Mouse (Mus musculus): Measurements from ENCODE around the gene Sergef.

Gene Sergef

GRCm38 (mm10) chr7:46618416-46619110 lies 21.0 kb downstream of the Sergef start:
- intact Hi-C loops (cut with DNase I) = no loop called here

DNA sequence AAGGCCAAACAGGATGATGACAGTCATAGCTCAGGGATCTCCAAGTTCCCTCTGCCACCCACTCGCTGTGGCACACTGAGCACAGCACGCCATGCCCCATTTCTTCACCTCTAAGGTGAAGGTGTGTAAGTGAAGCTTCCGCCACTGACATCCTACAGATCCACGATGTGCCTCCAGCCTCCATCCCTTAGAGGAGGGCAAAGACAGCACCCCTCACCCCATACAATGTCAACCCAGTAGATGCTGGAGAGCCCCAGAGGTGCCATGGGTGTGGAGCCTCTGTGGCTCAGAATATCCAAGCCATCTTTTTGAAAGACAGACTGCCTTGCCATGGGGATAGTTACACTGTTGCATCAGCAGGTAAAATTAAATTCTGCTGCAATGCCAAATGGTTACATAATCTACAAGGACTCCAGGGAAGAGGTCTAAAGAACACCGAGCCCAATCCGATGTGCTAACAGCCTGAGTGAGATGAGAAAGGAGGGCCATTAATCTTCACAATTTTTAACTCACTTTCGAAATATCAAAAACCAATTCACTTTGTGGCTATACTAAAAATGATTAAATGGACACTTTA lies 23.1 kb downstream of the Sergef start:
- intact Hi-C loops (cut with DNase I) = no loop called here

DNA sequence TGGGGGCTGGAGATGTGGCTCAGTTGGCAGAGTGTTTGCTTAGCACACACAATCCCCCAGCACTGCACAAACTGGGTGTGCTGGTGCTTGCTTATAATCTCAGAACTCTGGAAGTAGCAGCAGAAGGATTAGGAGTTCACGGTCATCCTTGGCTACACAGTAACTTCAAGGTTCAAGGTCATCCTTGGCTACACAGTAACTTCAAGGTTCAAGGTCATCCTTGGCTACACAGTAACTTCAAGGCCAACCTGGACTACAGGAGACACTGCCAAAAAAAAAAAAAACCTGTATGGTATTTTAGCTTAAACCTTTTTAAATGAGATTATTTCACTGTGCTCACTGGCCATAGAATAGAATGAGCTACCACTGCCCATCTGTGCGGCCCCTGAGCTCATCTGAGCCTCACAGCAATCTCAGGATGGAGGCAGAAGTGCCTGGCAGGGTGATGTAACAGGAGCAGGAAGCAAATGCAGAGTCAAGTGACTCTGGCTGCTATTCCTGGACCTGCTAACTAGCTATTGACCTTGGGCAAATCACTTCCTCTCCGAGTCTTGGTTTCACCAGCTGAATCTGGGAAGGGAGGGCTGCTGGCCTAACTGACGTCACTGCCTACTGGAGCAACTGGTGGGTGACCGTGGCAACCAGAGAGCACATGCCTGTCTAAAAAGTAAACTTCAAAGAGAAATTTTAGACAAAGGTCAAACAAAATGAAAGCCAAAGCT lies 24.2 kb downstream of the Sergef start:
- intact Hi-C loops (cut with DNase I) = no loop called here

- intact Hi-C loops (cut with DNase I) = no loop called here
These were observed 25.3 kb downstream of the Sergef start for GRCm38 (mm10) chr7:46614263-46614662.

- intact Hi-C loops (cut with DNase I) = no loop called here
These were observed 26.5 kb downstream of the Sergef start for GRCm38 (mm10) chr7:46613091-46613490.

DNA sequence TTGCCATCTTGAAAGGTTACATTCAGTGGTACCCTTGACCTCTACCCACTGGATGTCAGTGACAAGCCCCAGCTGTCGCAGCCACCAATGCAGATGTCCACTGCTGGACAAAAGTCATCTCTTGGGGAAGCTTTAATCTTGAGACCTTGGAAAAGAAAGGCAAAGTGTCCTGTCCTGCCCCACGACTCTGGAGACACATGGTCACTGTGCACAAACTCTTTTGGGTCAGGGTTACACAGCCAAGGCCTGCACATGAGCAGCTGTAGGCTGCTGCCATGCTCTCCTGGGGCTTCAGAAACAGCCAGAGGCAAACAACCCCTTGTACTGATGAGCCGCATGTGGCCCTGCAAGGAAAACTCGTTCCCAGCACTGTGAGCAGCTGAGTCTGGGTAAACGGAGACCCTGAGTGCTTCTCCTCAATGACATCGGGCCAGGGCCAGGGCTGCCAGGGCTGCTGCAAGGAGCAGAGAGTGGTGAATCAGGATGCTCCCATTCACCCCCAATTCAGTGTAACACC lies 27.1 kb downstream of the Sergef start:
- intact Hi-C loops (cut with DNase I) = no loop called here

- intact Hi-C loops (cut with DNase I) = no loop called here
These were observed 27.6 kb downstream of the Sergef start for GRCm38 (mm10) chr7:46611970-46612369.

DNA sequence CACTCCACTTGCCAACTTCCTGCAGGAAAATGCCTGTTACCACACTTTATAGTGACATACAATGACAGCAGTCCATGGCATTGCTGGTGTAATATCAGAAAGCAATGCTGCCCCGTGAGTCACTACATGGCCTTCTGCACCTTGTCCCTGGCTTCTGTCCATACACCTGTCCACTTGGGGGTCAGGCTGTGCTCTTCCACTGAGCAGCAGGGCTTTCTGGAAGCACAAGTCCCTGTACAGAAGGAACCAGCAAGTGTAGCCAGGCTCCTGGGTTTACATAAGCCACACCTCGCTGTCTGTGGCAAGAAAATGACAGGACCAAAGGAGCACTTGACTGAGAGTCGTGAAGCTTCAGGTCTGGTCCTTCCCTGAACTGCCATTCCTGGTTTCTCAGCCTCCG lies 30.3 kb downstream of the Sergef start:
- intact Hi-C loops (cut with DNase I) = loop anchor here (5.0 kb wide), 1 partner anchor 327 kb away; no protein-coding TSS in a partner anchor

- intact Hi-C loops (cut with DNase I) = loop anchor here (2.0 to 5.0 kb wide), 2 partner anchors 215 to 325 kb away; no protein-coding TSS in a partner anchor
These were observed 32.1 kb downstream of the Sergef start for GRCm38 (mm10) chr7:46607428-46608055.

- intact Hi-C loops (cut with DNase I) = loop anchor here (2.0 to 5.0 kb wide), 2 partner anchors 214 to 325 kb away; no protein-coding TSS in a partner anchor
These were observed 32.6 kb downstream of the Sergef start for GRCm38 (mm10) chr7:46607031-46607426.

DNA sequence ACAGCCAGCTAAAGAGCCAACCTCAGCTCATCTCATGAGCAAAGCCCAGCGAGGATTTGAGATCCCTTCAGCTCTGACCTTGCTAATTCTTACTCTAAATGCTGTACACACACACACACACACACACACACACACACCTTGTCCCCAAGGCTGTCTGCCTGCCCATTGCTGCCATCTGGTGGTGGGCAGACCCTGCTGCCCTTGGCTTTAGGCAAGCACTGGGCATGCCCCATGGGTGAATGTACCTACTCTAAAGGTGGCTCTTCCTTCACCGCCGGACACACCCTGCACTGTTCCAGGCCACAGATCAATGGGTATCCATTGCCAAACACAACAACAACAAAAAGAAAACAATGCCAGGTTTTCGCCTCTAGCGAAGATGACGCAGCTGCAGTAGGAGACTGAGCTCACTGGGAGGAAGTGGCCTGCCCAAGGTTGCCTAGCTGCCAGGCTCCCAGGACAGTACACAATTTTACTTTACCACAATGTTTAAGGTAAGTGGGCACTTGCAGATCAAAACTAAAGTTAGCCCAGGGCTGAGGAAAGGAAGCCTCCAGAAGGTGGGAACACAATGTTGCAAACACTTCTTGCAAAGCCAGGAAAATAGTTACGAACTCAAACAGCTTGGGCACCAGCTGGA lies 33.1 kb downstream of the Sergef start:
- intact Hi-C loops (cut with DNase I) = loop anchor here (2.0 to 5.0 kb wide), 2 partner anchors 214 to 324 kb away; no protein-coding TSS in a partner anchor

DNA sequence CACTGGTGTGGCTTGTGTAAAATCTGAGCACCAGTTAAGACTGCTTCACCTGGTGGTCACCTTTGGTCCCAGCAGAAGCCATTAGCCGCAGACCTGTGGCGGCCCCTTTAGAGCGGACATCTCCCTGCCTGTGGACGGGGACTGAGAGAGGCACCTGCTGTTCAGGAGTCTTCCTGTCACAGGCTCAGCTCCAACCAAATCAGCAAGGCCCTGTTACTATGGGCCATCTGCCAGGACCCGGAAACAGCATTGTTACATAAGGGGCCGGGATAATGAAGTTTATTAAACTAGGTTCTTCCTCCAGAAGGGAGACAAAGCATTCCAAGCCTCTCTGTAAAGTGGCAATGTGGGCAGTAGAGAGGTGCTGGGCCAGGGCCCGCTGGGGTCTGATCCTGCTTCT lies 36.6 kb downstream of the Sergef start:
- intact Hi-C loops (cut with DNase I) = no loop called here

DNA sequence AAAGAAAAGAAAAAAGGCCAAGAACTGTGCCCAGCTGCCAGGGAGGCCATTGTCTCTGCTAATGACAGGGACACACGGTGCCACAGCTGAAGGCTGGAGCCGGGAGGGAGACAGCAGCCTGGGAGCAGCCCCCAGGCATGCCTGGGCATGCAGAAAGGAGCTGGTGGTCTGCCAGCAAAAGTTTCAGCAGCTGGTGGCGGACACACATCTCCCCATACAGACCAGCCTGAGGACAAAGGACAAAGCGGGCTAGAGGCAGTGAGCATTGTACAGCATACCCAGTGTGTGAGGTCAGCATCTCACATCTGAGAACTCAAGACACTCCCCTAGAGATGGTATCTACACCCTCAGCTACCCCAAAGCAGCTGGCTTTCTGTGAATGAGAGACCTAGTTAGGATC lies 37.5 kb downstream of the Sergef start:
- intact Hi-C loops (cut with DNase I) = no loop called here

DNA sequence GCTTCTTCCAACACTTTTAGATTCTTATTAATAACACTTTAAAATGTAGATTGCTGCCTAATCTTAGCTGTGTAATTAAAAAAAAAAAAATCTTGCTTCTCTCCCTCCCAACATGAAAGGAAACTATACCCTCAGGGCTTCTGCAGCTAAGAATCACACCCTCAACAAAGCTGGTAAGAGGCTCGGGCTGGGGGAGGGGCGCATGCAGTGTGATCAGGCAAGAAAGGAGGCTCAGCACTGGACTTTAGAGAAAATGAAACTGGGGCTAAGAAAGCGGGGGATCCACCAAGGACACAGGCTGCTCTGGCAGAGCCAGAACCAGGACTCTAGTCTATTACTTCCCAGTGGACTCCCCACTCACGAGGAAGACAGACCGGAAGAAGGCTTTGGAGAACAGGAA lies 38.5 kb downstream of the Sergef start:
- intact Hi-C loops (cut with DNase I) = no loop called here

DNA sequence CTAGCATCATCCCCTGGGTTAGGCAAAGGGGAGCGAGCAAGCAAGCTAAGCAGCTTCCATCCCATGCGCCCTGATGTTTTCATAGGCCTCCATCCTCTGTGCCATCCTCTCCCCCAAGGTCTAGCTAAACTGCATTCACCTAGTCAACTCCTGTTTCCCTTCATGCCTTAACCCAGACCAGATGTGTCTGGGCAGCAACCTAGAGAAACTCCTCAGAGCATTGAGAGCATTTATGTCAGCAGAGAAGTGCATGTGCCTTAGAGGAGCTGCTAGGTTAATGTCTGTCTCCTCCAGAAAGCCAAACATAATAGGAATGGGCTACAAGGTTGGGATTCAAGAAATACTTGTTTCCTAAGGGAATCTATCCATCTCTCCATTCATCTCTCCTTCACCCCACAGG lies 42.6 kb downstream of the Sergef start:
- intact Hi-C loops (cut with DNase I) = no loop called here

DNA sequence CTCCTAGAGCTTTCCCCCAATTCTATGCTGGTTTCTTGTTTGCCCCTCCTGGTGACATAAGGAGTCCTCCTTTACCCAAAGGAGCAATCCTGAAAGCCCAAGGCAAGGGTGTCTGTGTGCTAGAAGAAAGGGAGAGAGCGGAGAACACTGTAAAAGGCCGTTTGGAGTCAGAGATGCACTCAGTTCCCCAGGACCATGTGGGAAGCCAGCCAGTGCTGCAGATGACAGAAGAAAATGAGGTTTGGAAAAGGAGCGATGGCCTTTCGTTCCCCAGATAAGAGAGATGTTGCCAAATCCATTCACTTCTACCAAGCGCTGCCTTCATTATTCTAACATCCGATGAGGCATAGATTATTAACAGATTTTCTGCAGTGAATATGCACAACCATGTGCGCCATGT lies 48.1 kb downstream of the Sergef start:
- intact Hi-C loops (cut with DNase I) = no loop called here

- intact Hi-C loops (cut with DNase I) = no loop called here
These were observed 50.4 kb downstream of the Sergef start for GRCm38 (mm10) chr7:46589181-46589580.

DNA sequence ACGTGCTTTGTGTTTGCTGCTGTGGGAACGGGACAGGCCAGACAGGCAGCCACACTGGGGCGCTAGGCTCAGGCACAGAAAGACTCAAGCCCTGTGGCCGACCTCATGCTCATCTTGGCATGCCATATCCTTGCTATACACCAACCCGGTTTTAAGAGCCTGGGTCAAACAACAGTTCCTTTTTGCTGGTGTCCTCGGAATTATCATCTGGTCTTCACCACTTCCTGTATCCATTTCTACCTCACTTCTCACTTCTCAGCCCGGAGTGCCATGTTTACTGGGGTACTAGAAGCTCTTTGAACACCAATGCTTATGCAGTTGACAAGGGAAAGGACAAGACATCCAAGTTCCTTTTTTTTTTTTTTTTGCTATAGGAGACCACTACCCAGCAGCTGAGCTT lies 51.6 kb downstream of the Sergef start:
- intact Hi-C loops (cut with DNase I) = no loop called here

DNA sequence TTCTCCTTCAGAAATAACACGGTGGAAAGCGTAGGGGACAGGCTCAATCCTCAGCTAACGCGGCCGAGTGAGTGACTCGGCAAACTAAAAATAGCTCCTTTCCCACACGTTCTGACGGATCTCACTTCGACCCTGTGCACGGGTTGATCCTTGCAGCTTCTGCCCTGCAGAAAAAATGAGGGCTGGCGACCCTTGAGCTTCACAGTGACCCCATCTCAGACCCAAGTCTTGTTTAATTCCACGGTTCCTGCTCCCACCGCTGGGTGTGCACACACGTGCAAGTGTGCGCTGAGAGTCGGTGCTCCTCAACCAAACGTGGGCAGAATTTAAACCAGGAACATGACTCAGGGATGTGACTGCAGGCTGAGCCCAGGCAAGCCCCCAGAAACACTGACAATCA lies 52.1 kb downstream of the Sergef start:
- intact Hi-C loops (cut with DNase I) = no loop called here

DNA sequence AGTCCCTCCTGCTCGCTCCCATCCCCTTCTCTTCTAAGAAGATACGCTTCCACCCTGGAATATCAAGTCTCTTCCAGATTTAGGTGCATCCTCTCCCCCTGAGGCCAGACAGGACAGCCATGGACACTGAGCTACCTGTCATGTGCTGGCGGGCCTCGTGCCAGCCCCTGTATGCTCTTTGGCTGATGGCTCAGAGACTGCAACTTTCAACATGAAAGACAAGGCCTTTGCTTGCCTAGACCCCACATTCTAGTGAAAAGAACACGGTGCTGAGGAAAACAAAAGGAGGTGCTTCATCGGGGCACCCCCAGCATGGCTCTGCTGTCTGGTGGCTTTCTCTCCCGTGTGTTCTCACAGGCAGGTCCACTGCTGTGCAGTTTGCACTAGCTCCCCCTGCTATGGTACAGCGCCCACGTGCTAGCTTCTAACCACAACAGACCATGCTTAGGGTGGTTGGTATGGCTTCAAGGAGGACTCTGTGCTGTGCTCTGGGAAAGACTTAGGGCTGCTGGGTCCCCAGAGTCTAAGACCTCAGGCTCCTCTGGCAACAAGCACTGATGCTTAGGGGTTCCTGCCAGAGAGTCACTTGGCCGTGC lies 52.9 kb downstream of the Sergef start:
- intact Hi-C loops (cut with DNase I) = no loop called here

DNA sequence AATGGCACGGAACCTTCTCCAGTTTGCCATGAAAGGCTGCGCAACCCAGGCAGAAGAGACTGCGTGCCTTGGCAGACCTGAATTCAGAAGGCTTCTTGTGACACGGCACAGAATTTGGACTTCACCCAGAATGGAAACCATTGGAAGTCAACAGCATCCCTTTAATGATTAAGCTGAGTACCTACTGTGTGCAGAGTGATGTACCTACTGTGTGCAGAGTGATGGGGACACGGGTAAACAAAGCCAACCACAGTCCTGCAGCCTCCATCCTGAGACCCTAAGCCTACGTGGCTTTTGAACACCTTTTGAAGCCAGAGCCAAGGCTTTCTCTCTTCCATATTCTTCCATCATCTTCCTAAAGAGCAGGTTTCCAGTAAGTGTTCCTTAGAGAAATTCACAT lies 56.9 kb downstream of the Sergef start:
- intact Hi-C loops (cut with DNase I) = no loop called here
